Mouse (Mus musculus) embryonic facial prominence, embryonic 12.5 days (tissue): ENCODE measurements around the gene Crot. TPM values are rescaled to one million over a fixed set of nuclear protein-coding genes. Genes with fewer than 3 reads are reported as not detected.

Source experiments
- ATAC-seq: fragments of 200-750 bp; cut with Nextera tagmentation; 2 replicates; pipeline ENCODE4 v1.8.0; 2017; ENCODE audit not compliant: insufficient number of reproducible peaks, insufficient read depth, low FRiP score, low TSS enrichment
- H3K27ac ChIP-seq: fragments of 300-500 bp; sonication (generic); 2 replicates; pipeline ENCODE4 v1.5.1; 2016; ENCODE audit warnings: mild to moderate bottlenecking
- H3K27me3 ChIP-seq: fragments of 300-500 bp; sonication (generic); 2 replicates; pipeline ENCODE4 v1.6.1; 2016; ENCODE audit warnings: mild to moderate bottlenecking, moderate library complexity
- H3K36me3 ChIP-seq: fragments of 300-500 bp; sonication (generic); 2 replicates; pipeline ENCODE4 v1.6.1; 2016; ENCODE audit warnings: mild to moderate bottlenecking
- H3K4me1 ChIP-seq: fragments of 300-500 bp; sonication (generic); 2 replicates; pipeline ENCODE4 v1.6.1; 2016
- H3K4me2 ChIP-seq: fragments of 300-500 bp; sonication (generic); replicated peaks from 2 replicates; pipeline ENCODE4 v1.6.1; 2016; ENCODE audit warnings: mild to moderate bottlenecking, moderate library complexity
- H3K4me3 ChIP-seq: fragments of 300-500 bp; sonication (generic); 2 replicates; pipeline ENCODE4 v1.5.1; 2016; ENCODE audit warnings: mild to moderate bottlenecking
- H3K9ac ChIP-seq: fragments of 300-500 bp; sonication (generic); 2 replicates; pipeline ENCODE4 v1.6.1; 2016; ENCODE audit warnings: mild to moderate bottlenecking, moderate library complexity
- H3K9me3 ChIP-seq: fragments of 300-500 bp; sonication (generic); 2 replicates; pipeline ENCODE4 v1.6.1; 2016; ENCODE audit warnings: mild to moderate bottlenecking, moderate library complexity
- WGBS: fragments of 180-500 bp; shearing (Covaris S2); methylation state at CpG from one replicate; pipeline ENCODE4 v1.1.7; 2016; 5-methylcytosine and 5-hydroxymethylcytosine counted together
- polyA plus RNA-seq: library from polyadenylated mRNA; unstranded; fragments of >200 nt; fragmentation: Nextera tagmentation; extraction: Ambion mirVana; gene quantifications from 2 replicates; pipeline ENCODE4 v1.2.1, GENCODE M21; 2016

The Crot gene
- polyA plus RNA-seq: 43.4 and 46.2 TPM in 2 replicates

DNA sequence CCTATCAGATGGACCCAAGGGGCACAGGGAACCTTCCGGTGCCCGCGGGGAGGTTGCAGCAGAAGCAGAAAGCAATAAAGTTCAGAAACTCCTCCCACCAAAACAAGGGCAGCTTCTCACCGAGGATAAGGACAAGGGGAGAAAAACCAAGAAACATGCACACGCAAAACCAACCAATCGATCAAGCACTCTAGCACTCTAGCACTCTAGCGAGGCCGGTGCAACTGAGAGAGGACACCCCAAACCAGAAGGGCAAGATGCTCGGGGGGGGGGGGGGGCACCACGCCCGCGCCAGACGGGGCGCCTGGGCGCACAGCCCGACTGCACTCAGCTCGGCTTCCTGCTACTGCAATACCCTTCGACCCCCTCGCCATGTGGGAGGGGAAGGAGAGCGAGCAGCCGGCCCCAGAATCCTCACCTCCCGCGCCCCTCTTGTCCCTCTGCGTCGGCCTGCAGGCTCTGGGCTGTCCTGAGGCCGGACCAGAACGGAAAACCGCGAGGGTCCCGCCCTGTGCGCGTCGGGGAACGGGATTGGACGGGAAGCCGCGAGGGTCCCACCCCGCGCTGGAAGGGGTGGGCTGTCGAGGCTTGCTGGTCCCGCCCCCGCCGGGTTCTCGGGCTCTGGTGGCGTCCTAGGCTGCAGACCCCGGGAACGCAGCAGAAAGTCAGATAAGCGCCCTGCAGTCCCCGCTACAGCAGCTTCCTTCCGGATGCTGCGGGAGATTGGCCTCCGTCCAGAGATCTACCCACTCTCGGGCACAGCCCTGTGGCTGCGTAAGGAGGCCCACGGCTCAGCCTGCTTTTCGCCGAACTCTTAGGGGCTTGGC is at the start of gene Crot:
Crot (minus strand) TSS at position 639 of the 827 bp plus-strand sequence.
- Histone ChIP-seq H3K9me3 (no peaks in the 10 kb centered on the region), H3K4me1 (peaks cover 7% of the 10 kb centered on the region; the same call in 1 of the 2 replicates), H3K9ac (peak within 1 kb of the TSS; percentile 80), H3K27ac (peak within 1 kb of the TSS; percentile 90), H3K36me3 (peaks cover 3% of the 10 kb centered on the region; the same call in 1 of the 2 replicates), H3K4me2 (peak within 1 kb of the TSS; percentile 80), H3K4me3 (peak within 1 kb of the TSS; percentile 75), H3K27me3 (no peaks in the 10 kb centered on the region)
- ATAC-seq: peak; percentile 100
- WGBS: under 1% methylated on average over 49 of the region's 57 CpGs

DNA sequence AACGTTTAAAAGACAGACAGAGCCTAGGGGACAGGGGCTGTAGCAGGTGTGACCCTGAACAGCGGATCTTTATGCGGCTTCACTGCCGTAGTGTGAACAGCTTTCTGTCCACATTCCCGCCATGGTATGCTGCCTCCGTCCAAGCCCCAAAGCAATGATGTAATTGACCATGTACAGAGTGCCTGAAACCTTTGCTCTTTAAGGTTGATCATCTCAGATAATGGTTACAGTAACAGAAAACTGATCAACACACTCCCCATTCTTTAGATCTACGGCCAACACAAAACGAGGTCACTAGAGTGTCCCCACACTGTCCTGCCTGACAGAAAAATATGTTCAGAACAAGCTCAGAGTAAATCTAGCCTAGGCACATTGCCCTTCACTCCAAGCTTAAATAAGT is 48.8 kb upstream of the Crot start:
- H3K9me3 ChIP-seq: no peaks in the 10 kb centered on the region
- no peak overlapping the region for H3K4me2 ChIP-seq
- H3K27ac ChIP-seq: no peak overlapping the region
- no peak overlapping the region for H3K4me3 ChIP-seq
- ATAC-seq: no peak
- H3K9ac ChIP-seq: no peak overlapping the region
- WGBS: 76% methylated on average over 8 of the region's 8 CpGs
- H3K36me3 ChIP-seq: no peaks in the 10 kb centered on the region
- H3K27me3 ChIP-seq: no peaks in the 10 kb centered on the region
- H3K4me1 ChIP-seq: no peaks in the 10 kb centered on the region

DNA sequence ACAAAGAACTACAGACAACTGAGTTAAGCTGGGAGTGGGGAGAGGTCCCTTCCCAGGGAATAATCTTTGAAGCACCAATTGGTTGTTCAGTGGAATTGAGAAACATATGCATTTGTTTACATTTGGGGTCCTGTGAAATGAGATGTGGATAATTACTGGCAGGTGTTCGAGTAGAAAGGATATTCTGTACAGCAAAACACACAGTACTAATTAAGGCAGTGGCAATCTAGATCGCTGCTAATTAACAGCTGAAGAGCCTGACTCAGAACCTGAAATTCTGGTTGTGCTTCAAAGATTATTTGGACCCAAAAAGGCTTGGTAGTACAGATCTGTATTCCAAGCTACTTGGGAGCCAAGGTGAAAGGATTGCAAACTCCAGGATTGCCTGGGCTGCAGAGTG is 47.7 kb upstream of the Crot start:
- H3K4me1 ChIP-seq: 0 out of 2 replicates have a peak, but pooled peaks cover 5% of the 10 kb centered on the region
- no peak for ATAC-seq
- H3K36me3 ChIP-seq: no peaks in the 10 kb centered on the region
- no peaks in the 10 kb centered on the region for H3K9me3 ChIP-seq
- no peaks in the 10 kb centered on the region for H3K27me3 ChIP-seq
- no peak overlapping the region for H3K27ac ChIP-seq
- no peak overlapping the region for H3K4me3 ChIP-seq
- 20% methylated on average over 2 of the region's 2 CpGs for WGBS
- H3K9ac ChIP-seq: no peak overlapping the region
- H3K4me2 ChIP-seq: no peak overlapping the region

DNA sequence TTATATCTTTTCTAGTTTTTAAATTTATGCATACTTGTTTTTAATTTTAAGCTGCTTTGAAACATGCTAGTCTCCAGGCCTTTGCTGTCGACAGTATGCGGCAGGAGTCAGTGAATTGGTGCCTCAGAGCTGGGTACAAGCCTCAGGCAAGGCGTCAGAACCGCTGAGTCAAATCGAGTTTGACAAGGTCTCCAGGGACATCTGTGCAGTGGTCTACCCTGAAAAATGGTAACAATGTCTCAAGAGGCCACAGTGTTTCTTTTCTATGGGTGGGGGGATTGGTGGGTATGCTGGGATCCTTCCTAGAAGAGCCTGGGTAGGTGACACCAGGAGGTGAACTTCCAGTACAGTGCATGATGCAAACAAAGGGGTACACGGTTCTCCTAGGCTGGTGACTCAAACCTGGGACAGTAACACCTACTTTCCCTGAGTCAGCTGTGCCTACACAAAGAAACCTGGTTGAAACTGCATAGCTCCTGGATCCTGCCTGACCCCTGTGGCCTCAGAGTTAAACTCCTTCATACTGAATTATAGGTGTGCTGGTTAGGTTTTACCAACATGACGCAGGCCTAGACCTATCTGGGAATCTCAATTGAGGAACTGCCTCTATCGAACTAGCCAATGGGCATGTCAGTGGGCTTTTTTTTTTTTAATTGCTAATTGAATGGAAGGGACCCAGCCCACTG is 46.6 kb upstream of the Crot start:
- no peak for ATAC-seq
- WGBS: 43% methylated on average over 8 of the region's 8 CpGs
- no peaks in the 10 kb centered on the region for H3K36me3 ChIP-seq
- H3K4me1 ChIP-seq: 0 out of 2 replicates have a peak, but pooled peaks cover 5% of the 10 kb centered on the region
- H3K27me3 ChIP-seq: no peaks in the 10 kb centered on the region
- H3K4me2 ChIP-seq: no peak overlapping the region
- H3K4me3 ChIP-seq: no peak overlapping the region
- no peak overlapping the region for H3K27ac ChIP-seq
- H3K9ac ChIP-seq: no peak overlapping the region
- H3K9me3 ChIP-seq: no peaks in the 10 kb centered on the region

DNA sequence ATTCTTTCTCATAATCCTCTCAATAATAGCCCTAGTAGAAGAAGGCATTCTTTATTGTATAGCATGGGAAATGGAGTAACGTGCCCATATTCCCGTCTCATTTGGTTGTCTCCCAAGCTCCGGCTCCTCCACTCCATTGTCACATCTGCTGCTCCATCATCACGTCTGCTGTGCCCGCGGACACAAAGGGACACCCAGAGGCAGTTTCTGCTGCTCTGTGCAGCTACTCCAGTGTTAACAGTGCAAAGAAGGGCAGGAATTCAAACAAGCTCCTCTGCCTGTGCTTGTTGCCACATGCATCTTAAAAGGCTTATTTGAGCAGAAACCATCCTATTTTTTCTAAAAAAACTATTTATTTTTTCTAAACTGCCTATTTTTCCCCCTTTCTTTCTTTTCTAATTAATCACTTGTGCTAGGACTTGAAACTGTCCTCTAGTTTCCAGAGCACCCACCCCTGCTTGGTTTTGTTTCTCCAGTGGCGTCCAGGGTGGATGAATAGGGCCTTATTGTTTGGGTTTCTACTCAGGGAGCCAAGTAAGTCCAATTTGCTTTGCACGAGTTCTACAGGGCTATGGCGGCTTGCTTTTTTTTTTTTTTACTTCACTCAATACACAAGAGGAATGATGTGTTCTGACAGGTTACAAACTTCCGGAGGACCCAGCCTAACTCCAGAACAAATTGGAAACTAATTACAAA is 45.7 kb upstream of the Crot start:
- Histone ChIP-seq H3K4me1 (0 out of 2 replicates have a peak, but pooled peaks cover 5% of the 10 kb centered on the region), H3K4me3 (no peak overlapping the region), H3K27ac (no peak overlapping the region), H3K9me3 (no peaks in the 10 kb centered on the region), H3K36me3 (no peaks in the 10 kb centered on the region), H3K9ac (no peak overlapping the region), H3K27me3 (no peaks in the 10 kb centered on the region), H3K4me2 (no peak overlapping the region)
- 47% methylated on average over 10 of the region's 10 CpGs for WGBS
- ATAC-seq: no peak

DNA sequence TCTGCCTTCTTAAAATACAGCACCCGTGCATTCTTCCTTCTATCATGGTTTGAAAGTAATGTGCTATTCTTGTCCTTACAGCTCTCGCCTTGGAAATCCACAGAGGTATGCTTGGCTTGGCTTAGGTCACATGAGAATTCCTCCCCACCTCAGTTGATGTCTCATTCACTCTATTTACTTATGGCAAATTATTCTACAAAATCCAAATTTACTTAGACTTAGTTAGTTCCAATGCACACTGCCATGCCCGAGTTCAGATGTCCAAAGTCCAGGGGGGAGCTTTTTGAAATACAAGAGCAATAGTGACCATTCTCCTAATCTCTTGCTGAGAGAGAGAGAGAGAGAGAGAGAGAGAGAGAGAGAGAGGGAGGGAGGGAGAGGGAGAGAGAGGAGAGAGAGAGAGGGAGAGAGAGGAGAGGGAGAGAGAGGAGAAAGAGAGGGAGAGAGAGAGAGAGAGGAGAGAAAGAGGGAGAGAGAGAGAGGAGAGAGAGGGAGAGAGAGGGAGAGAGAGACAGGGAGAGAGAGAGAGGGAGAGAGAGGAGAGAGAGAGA is 43.6 kb upstream of the Crot start:
- Histone ChIP-seq H3K9me3 (no peaks in the 10 kb centered on the region), H3K4me1 (0 out of 2 replicates have a peak, but pooled peaks cover 5% of the 10 kb centered on the region), H3K36me3 (no peaks in the 10 kb centered on the region), H3K4me2 (no peak overlapping the region), H3K4me3 (no peak overlapping the region), H3K27ac (no peak overlapping the region), H3K27me3 (no peaks in the 10 kb centered on the region), H3K9ac (no peak overlapping the region)
- no peak for ATAC-seq
- 76% methylated on average over 3 of the region's 3 CpGs for WGBS

DNA sequence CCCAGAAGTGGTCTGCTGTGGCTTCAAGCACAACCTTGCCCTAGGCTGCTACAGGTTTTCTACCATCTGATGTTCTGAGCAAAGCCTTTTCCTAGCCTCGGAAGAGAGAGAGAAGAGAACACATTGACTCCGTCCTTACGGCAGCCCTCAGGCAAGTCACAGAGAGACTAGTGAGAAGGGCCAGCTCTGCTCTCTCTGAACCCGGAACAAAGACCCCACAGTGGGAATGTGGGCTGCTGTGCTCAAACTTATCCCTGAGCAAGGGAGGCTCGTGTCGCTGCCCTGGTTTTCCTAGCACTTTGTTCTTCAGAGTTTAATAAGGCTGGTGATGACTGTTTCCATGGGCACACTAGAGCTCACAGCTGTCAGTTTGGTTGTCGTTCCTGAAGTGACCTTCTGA is 42.9 kb upstream of the Crot start:
- H3K4me2 ChIP-seq: no peak overlapping the region
- no peaks in the 10 kb centered on the region for H3K9me3 ChIP-seq
- no peak overlapping the region for H3K9ac ChIP-seq
- H3K4me3 ChIP-seq: no peak overlapping the region
- H3K27me3 ChIP-seq: no peaks in the 10 kb centered on the region
- H3K27ac ChIP-seq: no peak overlapping the region
- ATAC-seq: no peak
- no peaks in the 10 kb centered on the region for H3K36me3 ChIP-seq
- 0 out of 2 replicates have a peak, but pooled peaks cover 5% of the 10 kb centered on the region for H3K4me1 ChIP-seq
- WGBS: 37% methylated on average over 7 of the region's 7 CpGs

DNA sequence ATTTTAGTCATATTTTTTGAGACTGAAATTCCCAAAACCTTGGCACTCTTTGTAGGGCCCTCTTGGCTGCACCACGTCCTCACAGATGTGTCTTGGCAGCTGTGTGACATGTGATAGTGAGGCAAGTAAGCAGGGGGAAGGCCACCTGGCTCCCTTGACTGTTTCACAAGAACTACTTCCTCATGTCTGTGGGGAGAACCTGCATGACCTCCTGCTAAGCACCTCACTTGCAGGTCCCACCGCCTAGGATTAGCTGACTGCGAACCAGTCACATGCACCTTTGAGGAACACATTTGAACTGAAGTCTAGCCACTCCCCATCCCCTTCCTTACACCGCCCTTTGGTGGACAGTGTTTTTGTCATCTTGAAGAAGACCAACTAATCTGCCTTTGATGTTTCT is 40.2 kb upstream of the Crot start:
- no peak overlapping the region for H3K9ac ChIP-seq
- no peaks in the 10 kb centered on the region for H3K9me3 ChIP-seq
- WGBS: 72% methylated on average over 4 of the region's 4 CpGs
- no peak overlapping the region for H3K4me3 ChIP-seq
- no peak for ATAC-seq
- H3K27me3 ChIP-seq: no peaks in the 10 kb centered on the region
- H3K36me3 ChIP-seq: no peaks in the 10 kb centered on the region
- H3K27ac ChIP-seq: no peak overlapping the region
- H3K4me1 ChIP-seq: 0 out of 2 replicates have a peak, but pooled peaks cover 5% of the 10 kb centered on the region
- H3K4me2 ChIP-seq: no peak overlapping the region

DNA sequence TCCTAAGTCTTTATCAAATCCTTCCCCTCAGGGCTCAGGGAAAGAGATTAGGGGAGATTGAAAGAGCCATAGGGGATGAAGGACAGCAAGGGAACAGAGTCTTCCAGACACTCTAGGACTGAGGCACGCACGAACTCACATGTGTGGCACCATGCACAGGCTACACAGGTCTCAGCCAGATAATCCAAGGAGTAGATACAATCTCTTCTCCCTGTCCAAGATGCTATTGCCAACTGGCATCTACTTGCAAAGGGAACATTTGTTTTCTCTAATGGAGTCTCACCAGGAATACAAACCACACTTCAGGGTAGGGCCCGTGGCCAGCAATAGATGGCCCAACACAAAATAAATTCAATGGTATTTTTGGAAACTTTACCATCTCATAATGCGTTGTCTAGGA is 38.3 kb upstream of the Crot start:
- no peaks in the 10 kb centered on the region for H3K9me3 ChIP-seq
- H3K4me2 ChIP-seq: no peak overlapping the region
- ATAC-seq: no peak
- H3K4me3 ChIP-seq: no peak overlapping the region
- H3K27ac ChIP-seq: no peak overlapping the region
- no peaks in the 10 kb centered on the region for H3K36me3 ChIP-seq
- H3K9ac ChIP-seq: no peak overlapping the region
- 87% methylated on average over 4 of the region's 4 CpGs for WGBS
- 0 out of 2 replicates have a peak, but pooled peaks cover 5% of the 10 kb centered on the region for H3K4me1 ChIP-seq
- no peaks in the 10 kb centered on the region for H3K27me3 ChIP-seq

DNA sequence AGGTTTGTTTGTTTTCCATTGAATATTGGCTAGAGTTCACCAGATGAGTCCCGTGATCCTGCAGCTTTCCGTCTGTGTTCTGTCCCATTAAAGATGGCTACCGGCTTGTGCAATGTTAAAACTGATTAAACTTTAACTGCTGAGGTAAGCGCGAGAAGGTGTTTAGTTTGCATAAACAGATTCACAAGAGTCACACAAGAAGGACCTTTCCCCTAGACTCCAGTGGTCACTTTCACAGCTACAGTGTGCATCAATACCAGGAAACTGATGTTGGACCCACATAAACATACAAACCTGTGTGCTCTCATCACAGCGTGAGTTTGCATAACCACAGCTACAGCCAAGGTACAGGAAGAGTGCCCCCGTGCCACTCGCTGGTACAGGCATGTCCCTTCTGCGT is 37.4 kb upstream of the Crot start:
- no peak overlapping the region for H3K4me3 ChIP-seq
- no peak overlapping the region for H3K9ac ChIP-seq
- H3K9me3 ChIP-seq: no peaks in the 10 kb centered on the region
- H3K27ac ChIP-seq: no peak overlapping the region
- no peak overlapping the region for H3K4me2 ChIP-seq
- no peaks in the 10 kb centered on the region for H3K36me3 ChIP-seq
- H3K27me3 ChIP-seq: no peaks in the 10 kb centered on the region
- no peak for ATAC-seq
- H3K4me1 ChIP-seq: no peaks in the 10 kb centered on the region
- WGBS: 94% methylated on average over 9 of the region's 9 CpGs

DNA sequence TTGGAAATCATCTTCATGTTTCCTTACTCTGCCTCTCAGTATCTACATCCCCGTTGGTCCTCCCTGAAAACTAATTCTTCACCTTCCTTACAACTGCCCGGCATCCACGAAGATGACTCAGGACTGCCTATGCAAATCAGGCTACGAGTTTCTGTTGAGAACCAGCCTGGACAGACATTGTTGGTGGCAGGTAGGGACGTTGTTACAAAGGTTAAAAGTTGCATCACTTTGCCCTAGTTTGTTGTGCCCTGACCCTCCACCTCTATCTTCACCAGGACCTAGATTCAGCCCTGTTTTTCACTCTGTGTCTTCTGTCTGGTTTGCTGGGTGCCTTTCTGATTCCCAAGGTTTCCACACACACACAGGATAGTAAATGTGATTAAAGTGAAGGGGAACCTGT is 36.7 kb upstream of the Crot start:
- no peak for ATAC-seq
- Histone ChIP-seq H3K4me3 (no peak overlapping the region), H3K4me2 (no peak overlapping the region), H3K27ac (no peak overlapping the region), H3K9ac (no peak overlapping the region), H3K4me1 (no peaks in the 10 kb centered on the region), H3K36me3 (no peaks in the 10 kb centered on the region), H3K9me3 (no peaks in the 10 kb centered on the region), H3K27me3 (no peaks in the 10 kb centered on the region)
- 86% methylated on average over 5 of the region's 5 CpGs for WGBS
